Mouse (Mus musculus) megakaryocyte, embryonic 14.5 days (primary cell): ENCODE results near the gene Pard3. TPM values are rescaled to one million over a fixed set of nuclear protein-coding genes. Genes with fewer than 3 reads are reported as not detected.

Experiments
- H3K27me3 ChIP-seq: replicated peaks from 2 replicates; pipeline ENCODE3; 2012; ENCODE audit warnings: inconsistent platforms
- H3K36me3 ChIP-seq: replicated peaks from 2 replicates; pipeline ENCODE3; 2012; ENCODE audit warnings: low read length, inconsistent platforms, mixed read lengths
- H3K4me1 ChIP-seq: 2 replicates; pipeline ENCODE4 v1.6.1; 2012; ENCODE audit warnings: inconsistent platforms
- H3K4me3 ChIP-seq: replicated peaks from 2 replicates; pipeline ENCODE3; 2012; ENCODE audit warnings: moderate library complexity, mild to moderate bottlenecking, inconsistent platforms
- H3K9me3 ChIP-seq: 2 replicates; pipeline ENCODE4 v1.6.1; 2012; ENCODE audit warnings: inconsistent platforms
- FLI1 ChIP-seq: IDR thresholded peaks from 2 replicates; pipeline ENCODE4 v1.6.1; 2012; ENCODE audit warnings: low read length, inconsistent platforms, mixed read lengths
- GATA1 ChIP-seq: IDR thresholded peaks from 3 replicates; pipeline ENCODE4 v1.6.1; 2012; ENCODE audit warnings: mixed read lengths, low read length, inconsistent platforms, borderline replicate concordance
- polyA plus RNA-seq: library from polyadenylated mRNA; stranded (reverse); fragments of >175 nt; gene quantifications from 2 replicates; pipeline ENCODE4 v1.2.3, GENCODE M21; 2012; ENCODE audit warnings: low replicate concordance; ENCODE audit not compliant: insufficient read depth

Pard3 gene
- 1.3 TPM in 1 of 2 replicates, not detected in the other for polyA plus RNA-seq

DNA sequence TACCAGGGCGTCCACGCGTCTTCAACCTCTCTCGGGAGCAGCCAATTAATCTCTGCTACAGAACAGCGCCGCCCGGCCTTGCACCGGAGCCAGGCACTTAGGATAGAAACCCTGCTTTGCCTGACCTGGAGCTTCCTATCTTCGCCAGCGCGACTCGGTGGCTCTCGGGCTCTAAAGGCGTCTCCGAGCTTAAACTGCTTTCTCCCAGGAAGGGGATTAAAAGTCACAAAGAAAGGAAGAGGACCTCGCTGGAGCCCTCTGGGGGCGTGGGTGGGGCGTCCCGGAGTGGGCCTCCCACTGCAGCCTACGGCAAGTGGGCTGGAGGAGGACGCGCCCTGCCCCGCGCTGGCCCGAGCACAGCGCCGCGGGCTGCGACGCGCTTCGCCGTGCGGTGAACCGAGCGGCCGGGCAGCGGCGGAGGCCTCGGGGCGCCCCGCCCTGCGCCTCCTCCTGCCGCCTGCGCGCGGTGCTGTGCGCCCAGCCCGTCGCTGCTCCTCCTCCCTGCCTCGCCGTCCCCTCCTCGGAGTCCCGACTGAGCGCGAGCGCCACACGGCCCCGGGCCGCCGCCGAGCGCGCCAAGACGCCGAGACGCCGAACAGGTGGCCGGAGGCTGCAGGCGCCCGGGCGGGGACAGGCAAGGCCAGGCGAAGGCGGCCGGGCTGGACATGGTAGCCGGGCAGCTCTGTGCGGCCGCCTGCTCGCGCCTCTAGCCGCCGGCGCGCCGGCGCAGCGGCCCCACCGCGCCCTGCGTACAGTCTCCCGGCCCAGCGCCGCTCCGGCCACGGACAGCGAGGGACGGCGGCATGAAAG is at the start of gene Pard3:
TSS of gene Pard3 (plus strand) at position 343 of the 810 bp plus-strand sequence.
- peak within 1 kb of the TSS; percentile 81 for H3K4me3 ChIP-seq
- no peak for TF ChIP-seq FLI1
- no peak for TF ChIP-seq GATA1
- H3K27me3 ChIP-seq = peaks cover 84% of the 10 kb centered on the region
- no peaks in the 10 kb centered on the region for H3K36me3 ChIP-seq
- H3K4me1 ChIP-seq = peaks cover 14% of the 10 kb centered on the region
- H3K9me3 ChIP-seq = no peaks in the 10 kb centered on the region

DNA sequence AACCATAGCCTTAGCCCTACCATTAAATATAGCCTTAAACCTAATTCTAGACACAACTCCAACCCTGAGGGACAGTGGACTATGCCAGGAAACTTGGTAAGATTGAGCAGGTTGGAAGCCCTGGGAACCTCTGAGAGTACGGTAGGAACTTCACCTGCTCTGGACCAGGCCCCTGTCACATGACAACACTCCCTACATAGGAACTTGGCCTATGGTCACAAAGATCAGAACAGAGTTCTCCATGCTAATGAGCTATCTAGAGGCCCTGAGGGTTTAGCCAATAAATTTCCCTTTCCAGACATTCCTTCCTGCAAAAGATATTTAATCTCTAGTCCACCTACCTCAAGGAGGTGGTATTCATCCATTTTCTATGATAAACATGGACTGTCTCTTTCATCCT is 41.9 kb upstream of the Pard3 start:
- Histone ChIP-seq H3K4me3 (no peak overlapping the region), H3K4me1 (no peaks in the 10 kb centered on the region), H3K36me3 (no peaks in the 10 kb centered on the region), H3K27me3 (peaks cover 28% of the 10 kb centered on the region), H3K9me3 (peaks cover 8% of the 10 kb centered on the region)
- TF ChIP-seq GATA1 (no peak), FLI1 (no peak)

DNA sequence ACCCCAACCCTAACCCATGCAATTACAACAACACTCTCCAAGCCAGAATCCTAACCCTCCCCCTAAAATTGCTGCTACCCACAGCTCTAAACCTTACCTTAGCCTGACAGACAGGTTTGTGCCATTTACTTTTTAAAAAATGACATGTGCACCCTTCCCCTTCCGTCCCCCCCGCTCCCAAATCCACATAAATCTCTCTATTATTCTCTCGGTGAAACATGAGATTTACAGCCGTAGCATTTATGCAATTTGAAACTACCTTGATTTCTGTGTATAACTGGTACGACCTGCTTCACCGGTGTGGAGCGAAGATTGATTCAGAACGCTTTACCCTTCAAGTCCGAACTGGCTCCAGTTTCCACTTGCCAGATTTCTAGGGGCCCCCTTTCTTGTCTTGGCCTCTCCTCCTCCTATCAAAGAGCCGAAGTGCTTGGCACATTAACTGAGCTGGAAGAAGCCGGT is 38.4 kb upstream of the Pard3 start:
- H3K9me3 ChIP-seq = no peaks in the 10 kb centered on the region
- H3K4me3 ChIP-seq = no peak overlapping the region
- TF ChIP-seq FLI1 = no peak
- TF ChIP-seq GATA1 = no peak
- no peaks in the 10 kb centered on the region for H3K36me3 ChIP-seq
- H3K4me1 ChIP-seq = no peaks in the 10 kb centered on the region
- peaks cover 23% of the 10 kb centered on the region for H3K27me3 ChIP-seq

DNA sequence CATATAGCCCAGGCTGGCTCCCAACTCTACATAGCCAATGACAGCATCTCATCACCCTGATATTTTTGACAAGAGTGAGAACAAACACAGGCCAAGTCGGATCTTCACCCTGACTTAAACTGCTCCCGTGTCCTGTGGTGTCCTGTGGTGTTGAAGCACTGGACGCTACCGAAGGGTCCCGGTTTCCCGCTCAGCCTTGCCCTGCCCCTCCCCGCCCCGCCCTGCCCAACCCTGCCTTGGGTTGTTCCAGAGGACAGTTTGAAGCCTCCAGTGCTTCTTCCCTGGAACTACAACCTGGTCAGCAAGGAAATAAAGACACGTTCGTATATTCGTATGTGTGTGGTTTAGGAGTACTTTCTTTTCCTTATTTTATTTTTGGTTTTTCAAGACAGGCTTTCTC is 37.9 kb upstream of the Pard3 start:
- TF ChIP-seq GATA1 (no peak), FLI1 (no peak)

DNA sequence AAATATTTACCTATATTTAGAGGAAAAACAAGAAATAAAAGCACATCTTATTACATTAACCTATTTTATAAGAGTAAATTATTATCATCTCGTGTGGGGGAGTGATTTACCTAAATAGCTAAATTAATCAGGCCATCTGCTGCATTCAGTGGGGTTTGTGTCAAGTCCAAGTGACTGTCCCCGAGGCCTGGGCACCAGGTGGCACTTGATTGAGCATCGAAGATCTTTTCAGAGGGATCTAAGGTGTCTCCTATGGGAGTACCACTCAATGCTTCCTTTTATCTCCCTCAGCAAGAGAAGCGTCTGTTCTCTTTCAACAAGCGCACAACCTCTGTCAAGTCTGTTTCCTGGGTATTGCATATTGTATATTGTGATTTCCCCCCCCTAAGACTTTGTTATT is 32.2 kb upstream of the Pard3 start:
- Histone ChIP-seq H3K27me3 (peaks cover 12% of the 10 kb centered on the region), H3K4me3 (no peak overlapping the region), H3K36me3 (no peaks in the 10 kb centered on the region), H3K4me1 (no peaks in the 10 kb centered on the region), H3K9me3 (no peaks in the 10 kb centered on the region)
- no peak for TF ChIP-seq FLI1
- no peak for TF ChIP-seq GATA1

More for the DNA sequence above, 37.9 kb upstream of the Pard3 start:
- no peaks in the 10 kb centered on the region for H3K9me3 ChIP-seq
- no peak overlapping the region for H3K4me3 ChIP-seq
- H3K4me1 ChIP-seq = no peaks in the 10 kb centered on the region
- peaks cover 25% of the 10 kb centered on the region for H3K27me3 ChIP-seq
- H3K36me3 ChIP-seq = no peaks in the 10 kb centered on the region

DNA sequence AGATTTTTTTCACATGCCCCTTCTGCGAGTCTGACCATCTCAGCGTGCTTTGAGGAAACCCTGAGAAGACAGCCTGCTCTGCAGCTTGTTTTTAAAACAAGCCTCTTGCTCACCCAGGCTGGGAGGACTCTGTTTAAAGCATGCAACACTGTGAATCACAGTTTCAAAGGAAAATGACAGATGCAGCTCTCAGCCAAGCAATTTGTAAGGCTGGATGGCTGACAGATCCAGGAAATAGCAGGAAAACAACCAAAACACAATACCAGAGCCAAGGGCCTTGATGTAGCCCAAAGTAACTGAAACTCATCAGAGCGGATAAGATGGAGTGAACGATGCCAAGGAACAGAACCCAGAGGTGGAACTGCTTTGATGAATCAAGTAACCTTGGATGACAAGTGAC is 24.8 kb upstream of the Pard3 start:
- Histone ChIP-seq H3K9me3 (peaks cover 11% of the 10 kb centered on the region), H3K27me3 (peaks cover 28% of the 10 kb centered on the region), H3K4me3 (no peak overlapping the region), H3K36me3 (no peaks in the 10 kb centered on the region), H3K4me1 (no peaks in the 10 kb centered on the region)
- TF ChIP-seq FLI1 (no peak), GATA1 (no peak)

DNA sequence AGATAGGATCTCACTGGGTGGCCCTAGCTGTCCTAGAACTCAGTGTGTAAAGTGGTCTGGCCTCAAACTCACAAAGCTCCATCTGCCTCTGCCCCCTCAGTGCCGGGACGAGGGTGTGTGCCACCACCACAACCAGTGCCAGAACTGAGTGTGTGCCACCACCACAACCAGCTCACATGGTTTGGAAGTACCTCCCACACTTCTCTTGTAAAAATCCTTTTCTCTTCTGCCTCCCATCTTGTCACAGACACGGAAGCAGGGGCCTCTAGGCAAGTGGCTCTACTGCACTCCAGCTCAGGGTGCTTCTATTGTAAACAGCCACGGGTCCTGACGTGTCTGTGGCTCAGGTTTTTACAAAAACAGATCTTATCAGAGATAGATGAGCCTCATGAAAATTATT is 13.7 kb upstream of the Pard3 start:
- no peaks in the 10 kb centered on the region for H3K36me3 ChIP-seq
- peaks cover 54% of the 10 kb centered on the region for H3K27me3 ChIP-seq

DNA sequence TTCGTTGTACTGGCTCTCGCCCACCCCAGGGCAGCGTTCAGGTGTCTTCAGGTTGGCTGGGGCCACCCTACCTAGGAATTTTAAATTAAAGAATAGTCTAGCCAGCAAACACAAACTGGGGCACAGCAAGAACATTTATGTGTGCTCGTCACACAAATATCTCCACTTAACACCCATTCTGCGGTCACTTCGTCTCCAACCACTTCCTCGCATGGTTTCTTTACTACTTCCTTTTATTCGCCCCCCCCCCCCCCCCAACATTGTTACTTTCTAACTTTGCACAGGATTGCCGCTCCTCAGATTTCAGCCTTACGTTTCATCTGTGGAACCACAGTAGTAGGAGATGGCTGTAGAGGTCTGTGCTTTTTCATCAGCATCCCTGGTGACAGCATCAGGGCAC is 11.6 kb upstream of the Pard3 start:
- Histone ChIP-seq H3K36me3 (no peaks in the 10 kb centered on the region), H3K9me3 (peaks cover 8% of the 10 kb centered on the region), H3K4me3 (no peak overlapping the region), H3K27me3 (peaks cover 61% of the 10 kb centered on the region), H3K4me1 (peaks cover 8% of the 10 kb centered on the region)
- no peak for TF ChIP-seq FLI1
- TF ChIP-seq GATA1 = no peak

More for the DNA sequence above, 13.7 kb upstream of the Pard3 start:
- TF ChIP-seq GATA1 = no peak
- TF ChIP-seq FLI1 = no peak
- H3K9me3 ChIP-seq = no peaks in the 10 kb centered on the region
- H3K4me1 ChIP-seq = peaks cover 8% of the 10 kb centered on the region
- H3K4me3 ChIP-seq = no peak overlapping the region

DNA sequence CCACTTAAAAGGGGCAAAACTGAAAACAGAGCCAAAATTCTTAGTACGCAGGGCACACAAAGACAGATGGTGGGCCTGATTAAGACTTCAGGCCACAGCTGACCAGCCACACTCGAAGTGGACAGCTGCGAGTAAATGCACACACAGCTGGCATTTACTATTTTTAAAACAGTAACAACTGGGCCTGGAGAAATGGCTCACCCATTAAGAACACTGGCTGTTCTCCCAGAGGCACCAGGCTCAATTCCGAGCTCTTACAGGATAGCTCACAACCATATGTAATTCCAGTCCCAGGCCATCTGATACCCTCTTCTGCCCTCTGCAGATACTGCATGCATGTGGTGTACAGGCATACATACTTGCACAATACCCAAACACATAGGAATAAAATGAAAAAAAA is 8.6 kb upstream of the Pard3 start:
- TF ChIP-seq FLI1 (no peak), GATA1 (no peak)
- Histone ChIP-seq H3K4me3 (no peak overlapping the region), H3K4me1 (peaks cover 8% of the 10 kb centered on the region), H3K27me3 (peaks cover 61% of the 10 kb centered on the region), H3K9me3 (peaks cover 9% of the 10 kb centered on the region), H3K36me3 (no peaks in the 10 kb centered on the region)

DNA sequence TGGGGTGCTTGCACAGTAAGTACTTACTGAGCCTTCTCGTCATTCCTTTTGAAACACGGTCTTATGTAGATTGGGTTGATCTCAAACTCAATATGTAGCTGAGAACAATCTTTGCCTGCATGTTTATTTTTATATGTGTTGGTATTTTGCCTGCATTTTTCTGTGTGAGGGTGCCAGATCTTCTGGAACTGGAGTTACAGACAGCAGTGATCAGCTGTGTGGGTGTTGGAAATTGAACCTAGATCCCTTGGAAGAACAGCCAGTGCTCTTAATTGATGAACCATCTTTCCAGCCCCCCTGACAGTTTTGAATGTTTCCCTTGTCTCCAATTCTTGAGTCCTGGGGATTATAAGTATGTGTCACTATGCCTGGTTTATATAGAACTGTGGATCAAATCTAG is 4.9 kb upstream of the Pard3 start:
- Histone ChIP-seq H3K9me3 (peaks cover 9% of the 10 kb centered on the region), H3K36me3 (no peaks in the 10 kb centered on the region), H3K27me3 (peaks cover 64% of the 10 kb centered on the region), H3K4me1 (peaks cover 3% of the 10 kb centered on the region), H3K4me3 (no peak overlapping the region)
- no peak for TF ChIP-seq GATA1
- TF ChIP-seq FLI1 = no peak
